Mouse (Mus musculus): Measurements from ENCODE around the gene Ndufa6. TPM values are rescaled to one million over a fixed set of nuclear protein-coding genes. Genes with fewer than 3 reads are reported as not detected.

The Ndufa6 gene
- total RNA-seq, 2 experiments from 2014 or later = 206 to 211 TPM

DNA sequence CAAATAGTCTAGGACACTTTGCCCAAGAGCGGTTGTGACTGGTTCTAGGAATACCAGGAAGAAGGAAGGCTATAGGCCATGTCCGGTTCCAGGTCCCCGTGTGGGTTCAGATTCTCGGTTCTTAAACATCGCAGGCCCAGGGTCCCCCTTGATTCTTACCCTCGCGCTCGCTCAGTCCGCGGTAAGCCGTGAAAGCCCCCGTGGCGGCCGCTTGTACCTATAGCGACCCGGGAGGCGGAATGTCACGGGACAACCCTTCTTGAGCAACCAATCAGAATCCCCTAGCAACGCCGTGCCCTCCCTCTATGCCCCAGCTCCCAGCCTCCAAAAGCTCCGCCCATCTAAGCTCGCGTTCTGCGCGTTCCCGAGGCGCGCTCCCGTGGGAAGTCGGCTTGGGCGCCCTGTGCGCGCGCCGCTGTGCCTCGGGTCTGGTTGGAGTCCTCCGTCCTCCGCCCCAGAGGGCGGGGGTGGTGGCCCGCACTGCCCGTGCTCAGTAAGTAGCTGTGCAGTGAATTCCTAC, 15.5 kb downstream of the Ndufa6 start, which contains the start of the genes Naga, Pheta2 and Smdt1:
Gene Naga, minus strand, starts transcription at position 333 of the 520 bp plus-strand sequence.
Gene Pheta2, plus strand, starts transcription at position 350 of the 520 bp plus-strand sequence.
Gene Smdt1, plus strand, starts transcription at position 367 of the 520 bp plus-strand sequence.
- DNase-seq (ENCODE audit: extremely low spot score in 1 of 2, low spot score in 2 of 2) = peak; percentile 92
- TF ChIP-seq CTCF (IDR thresholded peaks at IDR 0.05) = no peak; the same call in 1 of the 2 replicates
- Histone ChIP-seq H3K4me3 (peak within 1 kb of the TSS; percentile 86), H3K27ac (peak within 1 kb of the TSS; percentile 73)
- intact Hi-C loops (cut with DNase I) = no loop called here

DNA sequence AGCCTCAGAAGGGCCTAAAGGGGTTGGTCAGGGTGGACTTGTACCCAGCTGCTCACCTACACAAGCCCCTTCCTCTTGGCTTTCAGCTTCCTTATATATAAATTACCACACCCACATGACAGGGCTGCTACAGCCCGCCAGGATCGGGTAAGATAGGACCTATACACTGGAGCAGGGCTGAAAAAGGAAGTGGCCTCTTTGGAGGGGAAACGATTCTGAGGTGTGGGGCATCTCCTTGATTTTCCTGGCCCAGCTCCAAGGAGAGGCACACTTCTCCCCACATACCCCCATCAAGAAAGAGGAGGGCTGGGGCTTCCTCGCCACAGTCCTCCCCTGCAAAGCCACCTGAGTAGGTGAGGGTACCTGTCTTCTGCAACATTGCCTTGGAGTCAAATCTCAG, 16.2 kb downstream of the Ndufa6 start:
- no peak for TF ChIP-seq CTCF (IDR thresholded peaks at IDR 0.05)
- no peak for DNase-seq (ENCODE audit: extremely low spot score in 1 of 2, low spot score in 2 of 2)
- intact Hi-C loops (cut with DNase I) = no loop called here
- no peak overlapping the region for H3K27ac ChIP-seq
- peak overlapping the region; percentile 86 for H3K4me3 ChIP-seq

DNA sequence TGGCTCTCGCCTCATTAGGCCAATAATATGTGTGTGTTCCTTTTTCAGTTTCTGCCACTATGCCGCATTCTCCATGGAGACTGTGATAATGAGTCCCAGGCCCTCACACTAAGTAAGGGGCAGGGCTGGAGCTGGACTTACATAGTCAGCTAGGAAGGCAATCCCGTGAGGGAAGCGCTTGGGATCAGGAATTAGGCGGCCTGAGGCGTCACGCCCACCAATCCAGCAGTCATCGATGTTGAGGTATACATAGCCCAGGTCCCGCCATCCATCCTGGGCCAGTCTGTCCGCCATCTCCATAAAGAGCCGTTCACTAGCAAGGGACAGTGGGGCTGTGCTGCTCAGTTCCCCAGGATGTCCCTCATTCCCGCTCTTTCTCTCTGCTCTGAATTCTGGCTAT, 17.5 kb downstream of the Ndufa6 start:
- Histone ChIP-seq H3K27ac (no peak overlapping the region), H3K4me3 (no peak overlapping the region)
- TF ChIP-seq CTCF (IDR thresholded peaks at IDR 0.05) = no peak
- intact Hi-C loops (cut with DNase I) = no loop called here
- DNase-seq (ENCODE audit: extremely low spot score in 1 of 2, low spot score in 2 of 2) = no peak

DNA sequence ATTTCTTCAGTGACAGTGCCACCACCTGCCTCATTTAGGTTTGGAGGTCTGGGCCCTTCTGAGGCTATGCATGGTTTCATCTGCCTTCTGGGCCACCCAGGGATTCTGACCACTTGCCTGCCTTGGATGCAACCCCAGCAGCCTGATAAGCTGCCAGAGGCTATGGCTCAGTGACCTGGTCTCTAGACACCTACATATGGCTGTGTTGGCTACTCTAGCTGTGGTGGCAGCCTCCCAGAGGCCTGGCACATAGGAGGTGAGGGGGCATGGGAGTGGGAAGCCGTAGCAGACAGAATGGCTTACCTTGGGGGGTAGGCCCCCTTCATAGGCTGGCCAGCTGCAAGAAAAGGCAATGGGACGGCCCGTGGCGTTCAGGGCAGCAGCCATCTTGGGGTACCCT, 18.9 kb downstream of the Ndufa6 start:
- no peak for DNase-seq (ENCODE audit: extremely low spot score in 1 of 2, low spot score in 2 of 2)
- H3K27ac ChIP-seq = no peak overlapping the region
- H3K4me3 ChIP-seq = no peak overlapping the region
- TF ChIP-seq CTCF (IDR thresholded peaks at IDR 0.05) = no peak
- intact Hi-C loops (cut with DNase I) = no loop called here

DNA sequence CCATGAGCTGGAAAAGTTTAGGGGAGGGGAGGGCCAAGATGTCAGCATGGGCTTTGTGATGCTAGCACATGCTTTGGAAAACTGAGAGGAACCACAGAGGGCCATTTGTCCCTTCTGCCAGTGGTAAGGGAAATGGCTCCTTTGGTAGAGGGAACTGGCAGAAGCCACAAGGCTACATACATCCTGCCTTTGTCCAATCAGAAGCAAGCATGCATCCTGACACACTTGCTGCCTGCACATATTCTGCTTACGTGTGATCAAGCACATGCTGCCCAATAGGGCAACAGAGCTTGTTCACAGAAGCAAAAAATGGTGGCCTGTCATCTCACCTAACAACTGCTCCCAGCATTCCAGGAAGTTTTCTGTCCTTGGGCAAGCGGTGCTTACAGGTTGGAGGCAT, 28.7 kb downstream of the Ndufa6 start:
- TF ChIP-seq CTCF (IDR thresholded peaks at IDR 0.05) = no peak
- no peak for DNase-seq (ENCODE audit: extremely low spot score in 1 of 2, low spot score in 2 of 2)
- H3K27ac ChIP-seq = no peak overlapping the region
- H3K4me3 ChIP-seq = no peak overlapping the region
- intact Hi-C loops (cut with DNase I) = no loop called here

DNA sequence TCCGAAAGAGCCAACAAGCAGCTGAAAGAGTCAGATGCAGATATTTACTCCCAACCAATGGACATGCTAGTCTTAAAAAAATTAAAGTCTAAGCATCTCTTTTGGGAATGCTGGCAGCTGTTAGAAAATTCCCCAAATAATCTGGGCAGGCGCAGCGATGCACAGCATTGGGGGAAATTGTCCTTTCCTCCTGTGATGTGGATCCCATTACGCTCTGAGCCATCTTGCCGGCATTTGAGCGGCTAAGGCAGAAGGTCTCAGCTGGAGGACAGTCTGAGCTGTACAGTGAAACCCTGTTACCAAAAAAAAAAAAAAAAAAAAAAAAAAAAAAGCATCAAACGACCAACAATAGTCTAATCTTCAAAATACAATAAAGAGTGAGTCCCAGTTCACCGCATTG, 31.9 kb downstream of the Ndufa6 start:
- Histone ChIP-seq H3K4me3 (no peak overlapping the region), H3K27ac (no peak overlapping the region)
- intact Hi-C loops (cut with DNase I) = no loop called here
- no peak for DNase-seq (ENCODE audit: extremely low spot score in 1 of 2, low spot score in 2 of 2)
- TF ChIP-seq CTCF (IDR thresholded peaks at IDR 0.05) = no peak

DNA sequence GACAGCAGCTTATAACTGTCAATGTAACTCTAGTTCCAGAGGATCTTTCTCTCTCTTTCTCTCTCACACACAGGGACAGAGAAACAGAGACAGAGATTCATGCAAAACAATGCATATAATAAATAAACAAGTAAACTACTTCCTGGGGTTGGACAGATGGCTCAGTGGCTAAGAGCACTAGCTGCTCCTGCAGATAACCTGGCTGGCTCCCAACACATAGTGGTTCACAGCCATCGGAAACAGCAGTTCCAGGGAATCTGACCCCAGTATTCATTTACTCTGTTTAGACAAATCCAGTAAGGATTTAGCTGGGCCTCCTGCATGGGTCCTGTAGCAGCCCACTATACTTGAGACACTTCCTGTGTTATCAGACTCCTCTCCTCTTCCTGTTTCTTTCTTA, 34.5 kb downstream of the Ndufa6 start:
- intact Hi-C loops (cut with DNase I) = no loop called here
- Histone ChIP-seq H3K27ac (no peak overlapping the region), H3K4me3 (no peak overlapping the region)
- no peak for DNase-seq (ENCODE audit: extremely low spot score in 1 of 2, low spot score in 2 of 2)
- TF ChIP-seq CTCF (IDR thresholded peaks at IDR 0.05) = no peak

DNA sequence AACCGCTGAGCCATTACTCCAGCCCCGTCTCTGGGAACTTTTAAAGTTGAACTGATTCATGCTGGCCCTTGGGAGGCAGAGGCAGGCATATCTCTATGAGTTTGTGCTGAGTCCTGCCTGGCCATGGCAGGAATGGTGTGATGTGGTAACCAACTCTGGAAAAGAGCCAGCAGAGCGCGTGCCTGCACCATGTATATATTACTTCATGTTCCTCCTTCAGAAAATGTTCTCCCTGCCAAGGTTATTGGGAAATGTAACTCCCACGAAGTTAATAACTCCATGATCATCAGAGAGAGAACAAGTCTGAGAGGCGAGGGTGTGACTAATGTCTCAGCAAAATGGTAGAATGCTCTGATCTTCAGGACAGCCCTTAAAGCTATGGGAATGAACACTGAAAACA, 36.3 kb downstream of the Ndufa6 start:
- H3K27ac ChIP-seq = no peak overlapping the region
- intact Hi-C loops (cut with DNase I) = no loop called here
- no peak for TF ChIP-seq CTCF (IDR thresholded peaks at IDR 0.05)
- H3K4me3 ChIP-seq = no peak overlapping the region
- no peak for DNase-seq (ENCODE audit: extremely low spot score in 1 of 2, low spot score in 2 of 2)

DNA sequence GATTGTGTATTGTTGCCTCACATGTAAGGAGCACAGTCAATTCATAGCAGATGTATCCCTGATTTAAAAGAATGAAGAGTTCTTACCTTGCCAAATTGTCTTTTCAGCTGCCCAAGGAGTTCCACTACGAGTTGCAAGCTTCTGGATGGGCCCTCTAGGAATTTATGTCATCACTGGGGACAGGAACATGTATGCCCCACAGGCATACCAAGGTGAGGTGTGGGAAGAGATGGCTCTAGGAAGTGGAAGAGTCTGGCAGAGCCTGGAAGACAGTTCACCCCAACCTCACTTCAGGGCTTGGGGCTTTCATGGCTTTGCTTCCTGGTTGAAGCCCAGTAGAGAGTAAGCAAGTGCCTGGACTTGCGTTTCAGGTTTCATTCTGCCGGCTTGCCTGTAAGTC, 45.7 kb downstream of the Ndufa6 start:
- Histone ChIP-seq H3K27ac (no peak overlapping the region), H3K4me3 (no peak overlapping the region)
- no peak for DNase-seq (ENCODE audit: extremely low spot score in 1 of 2, low spot score in 2 of 2)
- TF ChIP-seq CTCF (IDR thresholded peaks at IDR 0.05) = no peak
- intact Hi-C loops (cut with DNase I) = no loop called here

DNA sequence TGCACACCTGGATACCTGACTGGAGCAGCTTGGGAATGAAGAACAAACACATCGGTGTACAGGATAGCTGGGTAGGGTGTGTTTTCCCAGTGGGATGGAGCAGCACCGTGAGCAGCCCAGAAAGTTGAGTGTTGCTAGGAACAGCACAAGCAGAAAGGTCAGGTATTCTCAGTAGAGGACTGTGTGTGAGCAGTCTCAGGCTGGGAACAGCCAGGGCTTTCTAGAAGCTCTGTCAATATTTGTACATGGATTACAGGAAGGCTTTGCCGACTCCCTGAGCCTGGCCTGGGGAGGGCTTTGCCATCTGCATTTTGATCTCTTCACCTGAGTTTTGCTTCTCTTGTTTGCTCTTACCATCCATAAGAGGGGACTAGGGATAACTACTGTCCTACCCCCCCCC, 47.0 kb downstream of the Ndufa6 start:
- no peak for TF ChIP-seq CTCF (IDR thresholded peaks at IDR 0.05)
- no peak for DNase-seq (ENCODE audit: extremely low spot score in 1 of 2, low spot score in 2 of 2)
- no peak overlapping the region for H3K4me3 ChIP-seq
- intact Hi-C loops (cut with DNase I) = no loop called here
- no peak overlapping the region for H3K27ac ChIP-seq

Small RNA genes lying within 50 kb of the gene (microRNA-seq; reads per million reads assigned to microRNA genes)
- 0 reads per million in 2 experiments for gene Mir7684

Other genes starting within 250 kb of the Ndufa6 start
- 10 to 100 TPM; 11.2 to 18.3 TPM for gene Ccdc134, start 226.4 kb downstream of the Ndufa6 start, total RNA-seq (2021)
- 100 to 1,000 TPM; 187 to 202 TPM for gene Srebf2, start 207.1 kb downstream of the Ndufa6 start, total RNA-seq (2021)
- gene Shisa8, start 141.5 kb downstream of the Ndufa6 start, total RNA-seq (2021) = 1 to 10 TPM; 2.1 to 2.7 TPM
- under 1 TPM; 0.29 to 0.47 TPM for gene Tnfrsf13c, start 130.0 kb downstream of the Ndufa6 start, total RNA-seq (2021)
- 1 to 10 TPM; 3.1 to 4.8 TPM for gene Cenpm, start 109.6 kb downstream of the Ndufa6 start, total RNA-seq (2021)
- 100 to 1,000 TPM in 1 of 2 experiments, 10 to 100 TPM in 1; 96.5 to 102 TPM for gene 1500009C09Rik, start 101.9 kb downstream of the Ndufa6 start, total RNA-seq (2021)
- gene Sept3, start 79.4 kb downstream of the Ndufa6 start, total RNA-seq (2021) = 100 to 1,000 TPM; 489 to 520 TPM
- not detected for gene Wbp2nl, start 55.4 kb downstream of the Ndufa6 start, total RNA-seq (2021)
- 10 to 100 TPM; 33.5 to 35.2 TPM for gene Naga, start 15.4 kb downstream of the Ndufa6 start, total RNA-seq (2021)
- under 1 TPM; 0.25 to 0.42 TPM for gene Pheta2, start 15.4 kb downstream of the Ndufa6 start, total RNA-seq (2021)
- gene Smdt1, start 15.4 kb downstream of the Ndufa6 start, total RNA-seq (2021) = 100 to 1,000 TPM; 137 to 141 TPM
- 10 to 100 TPM; 30.6 to 37.2 TPM for gene Cyp2d22, start 25.9 kb upstream of the Ndufa6 start, total RNA-seq (2021)
- not detected for gene Cyp2d11, start 39.7 kb upstream of the Ndufa6 start, total RNA-seq (2021)
- gene Cyp2d10, start 52.9 kb upstream of the Ndufa6 start, total RNA-seq (2021) = under 1 TPM in 1 of 2 experiments, not detected in 1; 0.52 TPM
- gene Cyp2d9, start 79.1 kb upstream of the Ndufa6 start, total RNA-seq (2021) = not detected
- gene Cyp2d12, start 200.8 kb upstream of the Ndufa6 start, total RNA-seq (2021) = not detected

All from left cerebral cortex, adult 2 months (tissue).